In the genomic region with DNA sequence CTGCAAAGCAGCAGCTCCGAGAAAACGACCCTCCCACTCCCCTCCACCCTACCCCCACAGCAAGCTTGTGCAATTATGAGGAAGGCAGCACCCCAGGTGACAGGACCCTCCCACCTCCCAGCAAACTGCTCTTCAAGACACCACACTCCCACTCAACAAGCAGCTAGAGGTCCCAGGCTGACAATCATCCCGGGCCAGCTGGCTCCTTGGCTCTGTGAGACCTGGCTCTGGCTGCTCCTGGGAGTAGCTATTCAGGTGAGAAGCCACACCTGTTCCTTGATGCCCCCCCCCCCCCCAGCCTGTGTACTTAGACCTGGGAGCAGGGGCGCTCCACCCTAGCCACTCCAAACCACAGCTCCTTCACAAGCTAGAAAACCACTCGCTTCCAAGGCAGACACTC, we compare ENCODE assay signal across 16 mouse cellular contexts. TPM values are rescaled to one million over a fixed set of nuclear protein-coding genes. Genes with fewer than 3 reads are reported as not detected.
DNase-seq lines count a peak whose midpoint lies in the region; ATAC-seq and TF ChIP-seq lines count a peak whose summit lies in the region.
"Had no signal": no experiment of that assay in that cellular context is flagged by ENCODE, and none has a peak within 500 bp of the region (broad histone marks: within the 10 kb centered on the region; RNA-seq: fewer than 3 reads in every experiment).

No protein-coding gene starts in this region.

- no peaks in the 10 kb centered on the region for H3K27me3 ChIP-seq in kidney, embryonic 16.5 days (ENCODE audit: insufficient read depth, low read length)
- no peaks in the 10 kb centered on the region for H3K27me3 ChIP-seq in limb, embryonic 10.5 days (ENCODE audit: low read depth, poor library complexity, severe bottlenecking)
- H3K27me3 ChIP-seq: midbrain, embryonic 12.5 days had no signal

- H3K9ac ChIP-seq in kidney, embryonic 16.5 days (replicated peaks; ENCODE audit: low read length), result 0 out of 2 replicates have a peak overlapping the region, but pooled peaks have one; percentile 22
- H3K9ac ChIP-seq: liver, embryonic 14.5 days; midbrain, embryonic 12.5 days had no signal

- WGBS in kidney, embryonic 16.5 days, result 26% methylated on average over 5 of the region's 5 CpGs
- WGBS in bone marrow, adult 2 months, result 26% methylated on average over 5 of the region's 5 CpGs
- 45% methylated on average over 5 of the region's 5 CpGs for WGBS in limb, embryonic 10.5 days

- no peak for DNase-seq in gastrocnemius, adult 2 months
- no peak for DNase-seq in gastrocnemius, postnatal 4 days (ENCODE audit: low spot score in 2 of 2)
- DNase-seq in kidney, postnatal 10 days, result no peak
- DNase-seq in limb, embryonic 10.5 days (ENCODE audit: low spot score), result no peak
- DNase-seq in adrenal gland, postnatal 36 days, result no peak
- DNase-seq in cerebellum, postnatal 10 days, result no peak
- DNase-seq: cerebellum, postnatal 14 days; kidney, adult 8-10 months; layer of hippocampus, postnatal 36 days; thymus, postnatal 4 days had no signal

- no peaks in the 10 kb centered on the region for H3K36me3 ChIP-seq in kidney, embryonic 16.5 days (ENCODE audit: insufficient read depth, low read length)
- H3K36me3 ChIP-seq in limb, embryonic 10.5 days, result no peaks in the 10 kb centered on the region
- H3K36me3 ChIP-seq: G1E; midbrain, embryonic 12.5 days had no signal

- H3K4me3 ChIP-seq in gastrocnemius, adult 2 months, result no peak overlapping the region
- H3K4me3 ChIP-seq in kidney, embryonic 16.5 days (ENCODE audit: low read length), result no peak overlapping the region
- H3K4me3 ChIP-seq in bone marrow, adult 2 months (replicated peaks; ENCODE audit: control insufficient read depth, low read depth, low read length), result no peak overlapping the region
- no peak overlapping the region for H3K4me3 ChIP-seq in limb, embryonic 10.5 days
- H3K4me3 ChIP-seq: midbrain, embryonic 12.5 days had no signal

- peaks cover 62% of the 10 kb centered on the region for H3K4me1 ChIP-seq in kidney, embryonic 16.5 days (ENCODE audit: insufficient read depth, low read length)
- peaks cover 10% of the 10 kb centered on the region for H3K4me1 ChIP-seq in bone marrow, adult 2 months (ENCODE audit: control insufficient read depth, insufficient read depth, low read length)
- peaks cover 52% of the 10 kb centered on the region for H3K4me1 ChIP-seq in limb, embryonic 10.5 days

- TF ChIP-seq POLR2A in bone marrow, adult 2 months (IDR thresholded peaks at IDR 0.05; ENCODE audit: borderline replicate concordance, control insufficient read depth, low read depth, low read length), result no peak

- no peak for TF ChIP-seq CTCF in gastrocnemius, adult 2 months (IDR thresholded peaks at IDR 0.05)
- no peak for TF ChIP-seq CTCF in bone marrow, adult 2 months (IDR thresholded peaks at IDR 0.05; ENCODE audit: control insufficient read depth, insufficient read depth, low read length)

- H3K9me3 ChIP-seq in kidney, embryonic 16.5 days (ENCODE audit: low read length), result no peaks in the 10 kb centered on the region
- H3K9me3 ChIP-seq in limb, embryonic 10.5 days (replicated peaks), result no peaks in the 10 kb centered on the region
- H3K9me3 ChIP-seq: midbrain, embryonic 12.5 days had no signal

- intact Hi-C loops in gastrocnemius, adult 2 months (cut with DNase I), result no loop called here

- no peak overlapping the region for H3K4me2 ChIP-seq in kidney, embryonic 16.5 days (replicated peaks; ENCODE audit: low read depth, low read length)
- H3K4me2 ChIP-seq: midbrain, embryonic 12.5 days had no signal

- H3K27ac ChIP-seq in gastrocnemius, adult 2 months, result peak overlapping the region; percentile 96
- peak overlapping the region; percentile 36; the same call in 1 of the 2 replicates for H3K27ac ChIP-seq in kidney, embryonic 16.5 days (ENCODE audit: low read length)
- 0 out of 2 replicates have a peak overlapping the region, but pooled peaks have one; percentile 25 for H3K27ac ChIP-seq in bone marrow, adult 2 months (ENCODE audit: control insufficient read depth, insufficient read depth, low read depth, low read length, poor library complexity)
- H3K27ac ChIP-seq in limb, embryonic 10.5 days, result peak overlapping the region; percentile 12; the same call in 1 of the 2 replicates
- H3K27ac ChIP-seq: liver, embryonic 14.5 days; midbrain, embryonic 12.5 days had no signal

- peak; percentile 27; the same call in 1 of the 2 replicates for ATAC-seq in kidney, embryonic 16.5 days (ENCODE audit: low FRiP score, low TSS enrichment)

RNA-seq across cellular contexts. Expression of a gene that starts 31.7 kb away (rescaled TPM):
- total RNA-seq in gastrocnemius, adult 2 months (2021), result 1 to 10 TPM in 1 of 2 experiments, under 1 TPM in 1; 0.79 to 1.0 TPM
- 1 to 10 TPM; 1.8 to 2.0 TPM for total RNA-seq in gastrocnemius, postnatal 4 days (2021)
- 0.69 and 1.1 TPM in 2 replicates for polyA plus RNA-seq in kidney, embryonic 16.5 days (2015; fragmentation: Nextera tagmentation; extraction: Ambion mirVana)
- polyA plus RNA-seq in bone marrow, adult 2 months (2011; ENCODE audit: insufficient read depth, insufficient read length, low replicate concordance, missing spikeins), result not detected in 2 replicates
- polyA plus RNA-seq in limb, embryonic 10.5 days (2016; fragmentation: Nextera tagmentation; extraction: Ambion mirVana), result 0.33 and 0.59 TPM in 2 replicates
- 1 to 10 TPM in 1 of 2 experiments, not detected in 1; 1.9 TPM for total RNA-seq in adrenal gland, postnatal 36 days (2021)
- total RNA-seq: G1E had no signal
- polyA plus RNA-seq: G1E; neural tube, embryonic 11.5 days had no signal

RNA-seq across cellular contexts. Expression of a gene that starts 43.2 kb away (rescaled TPM):
- total RNA-seq in gastrocnemius, adult 2 months (2021), result not detected
- not detected for total RNA-seq in gastrocnemius, postnatal 4 days (2021)
- polyA plus RNA-seq in kidney, embryonic 16.5 days (2015; fragmentation: Nextera tagmentation; extraction: Ambion mirVana), result not detected in 2 replicates
- polyA plus RNA-seq in bone marrow, adult 2 months (2011; ENCODE audit: insufficient read depth, insufficient read length, low replicate concordance, missing spikeins), result not detected in 2 replicates
- polyA plus RNA-seq in limb, embryonic 10.5 days (2016; fragmentation: Nextera tagmentation; extraction: Ambion mirVana), result not detected in 2 replicates
- not detected for total RNA-seq in adrenal gland, postnatal 36 days (2021)
- total RNA-seq: G1E; layer of hippocampus, postnatal 36 days had no signal
- polyA plus RNA-seq: G1E; liver, embryonic 14.5 days; midbrain, embryonic 12.5 days; neural tube, embryonic 11.5 days had no signal

Comparison
In these comparisons a context has a peak if more than half of its experiments do, and no peak if none do; other contexts are left out.
1. H3K27ac ChIP-seq: peak in every context shown above with its lines; median percentile 96 in gastrocnemius, adult 2 months; 36 in kidney, embryonic 16.5 days; 25 in bone marrow, adult 2 months; 12 in limb, embryonic 10.5 days.